Mouse (Mus musculus): ENCODE measurements around the gene Cirbp. TPM values are rescaled to one million over a fixed set of nuclear protein-coding genes. Genes with fewer than 3 reads are reported as not detected.

The Cirbp gene
- total RNA-seq, 2 experiments from 2014 or later: 18.4 to 35.4 TPM

DNA sequence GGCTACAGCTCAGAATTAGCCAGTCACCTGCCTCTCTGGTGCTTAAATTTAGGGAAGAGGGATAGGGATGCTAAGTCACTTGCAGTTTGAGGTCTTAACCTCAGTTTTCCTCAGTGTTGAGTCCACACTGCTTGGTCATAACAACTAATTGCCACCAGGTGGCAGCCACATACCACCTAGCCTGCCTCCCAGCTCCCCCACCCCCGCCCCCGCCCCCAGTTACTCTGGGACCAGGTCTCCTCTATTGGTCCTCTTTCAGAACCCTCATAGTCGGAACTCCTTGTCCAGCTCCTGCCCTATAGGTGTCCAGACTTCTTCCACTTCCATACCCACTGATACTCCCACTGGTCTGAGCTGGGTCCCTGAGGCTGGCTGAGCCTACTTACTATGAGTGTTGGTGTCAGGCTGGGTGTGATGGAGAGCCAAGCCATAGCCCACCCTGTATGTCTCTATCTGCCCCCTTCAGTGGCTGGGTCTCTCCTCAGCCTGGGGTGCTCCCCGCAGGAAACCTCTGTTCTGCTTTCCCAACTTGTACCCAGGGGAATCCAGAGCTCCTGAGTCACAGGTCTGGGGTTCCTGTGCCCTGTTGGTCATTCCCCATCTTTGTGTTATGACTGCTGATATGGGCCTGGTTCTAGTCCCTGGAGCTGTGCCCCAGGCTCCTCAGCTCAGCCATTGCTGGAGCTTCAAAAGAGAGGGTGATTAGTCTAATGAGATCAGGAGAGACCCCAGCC lies 9.9 kb downstream of the Cirbp start:
- peak; percentile 32 for ATAC-seq (replicated peaks; ENCODE audit: poor library complexity)

DNA sequence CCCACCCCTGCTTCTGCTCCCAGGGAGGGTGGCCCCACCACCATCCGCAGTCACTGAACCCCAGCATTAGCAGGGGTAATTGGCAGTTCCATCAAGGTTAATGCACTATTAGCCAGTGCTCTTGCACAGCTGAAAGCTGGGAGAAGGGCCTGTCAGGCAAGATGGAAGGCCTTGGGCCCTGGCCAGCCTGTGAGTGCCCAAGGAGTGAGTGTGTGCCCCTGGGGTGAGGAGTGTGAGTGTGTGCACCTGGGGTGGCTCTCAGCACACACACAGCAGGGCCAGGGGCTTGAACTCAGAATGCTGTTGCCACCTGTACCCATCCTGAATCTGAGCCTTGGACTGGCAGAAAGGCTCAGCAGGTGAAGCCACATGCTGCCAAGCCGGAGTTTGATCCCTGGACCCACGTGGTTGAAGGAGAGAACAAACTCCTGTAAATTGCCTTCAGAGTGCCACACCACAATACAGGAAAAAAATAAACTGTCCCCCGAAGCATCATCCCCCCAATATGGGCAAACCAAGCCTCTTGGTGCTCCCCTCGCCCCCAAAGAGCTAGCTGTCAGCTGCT lies 10.6 kb downstream of the Cirbp start:
- no peak for ATAC-seq (replicated peaks; ENCODE audit: poor library complexity)

DNA sequence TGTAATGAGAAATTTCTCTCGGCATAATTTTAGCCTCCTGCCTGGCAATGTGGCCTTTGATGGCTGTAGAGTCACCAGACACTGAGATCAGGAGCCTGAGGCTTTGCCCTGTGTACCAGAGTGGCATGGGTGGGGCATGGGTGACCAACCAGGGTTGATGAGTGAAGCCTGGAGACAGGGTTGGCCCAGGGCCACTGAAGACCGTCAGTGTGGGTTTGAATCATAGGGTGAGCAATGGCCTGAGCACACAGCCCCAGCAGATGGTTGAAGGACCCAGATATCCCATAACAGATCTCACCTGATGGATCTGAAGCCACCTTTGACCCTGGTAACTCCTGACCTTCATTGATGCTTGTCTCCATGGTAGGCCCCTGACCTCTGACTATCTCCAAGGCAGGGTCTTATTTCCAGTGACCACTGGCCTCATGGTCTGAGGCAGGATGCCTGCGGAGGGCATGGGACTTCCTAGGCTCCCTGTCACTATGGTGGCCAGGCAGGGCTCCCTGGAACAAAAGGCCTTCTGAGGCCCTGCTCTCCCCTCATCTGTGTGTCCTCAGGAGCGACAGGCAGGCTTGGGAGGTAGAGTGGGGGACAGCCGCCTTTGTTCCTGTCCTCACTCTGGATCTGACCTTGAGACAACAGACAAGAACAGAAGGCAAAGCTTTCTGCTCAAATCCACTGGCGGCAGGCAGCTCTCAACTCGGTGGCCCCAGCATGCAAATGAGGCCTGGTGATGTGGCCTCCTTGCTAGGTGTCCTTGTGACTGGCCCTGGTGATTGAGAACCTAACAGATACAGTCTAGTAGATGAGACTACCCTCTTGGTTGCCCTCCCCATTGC lies 11.9 kb downstream of the Cirbp start:
- no peak for ATAC-seq (replicated peaks; ENCODE audit: poor library complexity)

DNA sequence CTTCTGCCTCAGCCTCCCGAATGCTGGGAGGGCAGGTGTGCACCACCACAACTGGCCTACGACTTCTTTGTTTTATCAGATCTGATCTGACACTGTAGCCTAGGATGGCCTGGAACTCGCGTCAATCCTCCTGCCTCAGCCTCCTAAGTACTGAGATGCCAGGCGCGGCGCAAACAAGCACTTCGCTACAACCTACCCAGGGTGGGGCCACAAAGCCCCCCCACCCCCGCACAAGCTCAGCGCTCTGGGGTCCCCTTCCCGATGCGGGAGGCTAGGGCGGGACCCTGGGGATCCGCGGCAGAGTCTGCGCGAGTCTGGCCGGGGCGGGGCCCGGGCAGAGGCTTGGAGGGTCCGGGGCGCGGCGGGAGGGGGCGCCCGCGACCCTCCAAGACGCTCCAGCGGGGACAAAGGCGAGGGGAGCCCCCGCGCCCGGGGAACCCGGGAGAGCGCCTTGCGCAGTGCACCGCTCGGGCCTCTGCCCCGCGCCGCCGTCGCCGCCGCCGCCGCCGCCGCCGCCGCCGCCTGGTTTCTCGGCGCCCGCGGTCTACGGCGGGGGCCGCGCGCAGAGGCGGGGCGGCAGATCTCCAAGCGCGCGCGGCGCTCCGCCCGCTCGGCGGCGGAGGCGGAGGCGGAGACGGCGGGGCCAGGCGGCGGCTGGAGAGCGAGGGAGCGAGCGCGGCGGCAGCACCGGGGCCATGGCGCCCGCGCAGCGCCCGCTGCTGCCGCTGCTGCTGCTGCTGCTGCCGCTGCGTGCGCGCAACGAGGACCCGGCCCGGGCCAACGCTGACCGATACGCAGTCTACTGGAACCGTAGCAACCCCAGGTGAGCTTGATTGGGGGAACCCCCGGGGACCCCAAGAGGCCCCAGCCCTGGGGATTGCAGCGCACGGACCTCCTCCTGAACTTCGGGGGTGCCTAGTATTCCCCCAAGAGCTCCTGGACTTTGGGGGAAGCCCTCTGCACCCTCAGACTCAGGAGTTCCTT lies 13.6 kb downstream of the Cirbp start, which contains the start of gene Efna2:
Efna2 (plus strand) TSS at position 415 of the 984 bp plus-strand sequence.
- no peak for ATAC-seq (replicated peaks; ENCODE audit: poor library complexity)

DNA sequence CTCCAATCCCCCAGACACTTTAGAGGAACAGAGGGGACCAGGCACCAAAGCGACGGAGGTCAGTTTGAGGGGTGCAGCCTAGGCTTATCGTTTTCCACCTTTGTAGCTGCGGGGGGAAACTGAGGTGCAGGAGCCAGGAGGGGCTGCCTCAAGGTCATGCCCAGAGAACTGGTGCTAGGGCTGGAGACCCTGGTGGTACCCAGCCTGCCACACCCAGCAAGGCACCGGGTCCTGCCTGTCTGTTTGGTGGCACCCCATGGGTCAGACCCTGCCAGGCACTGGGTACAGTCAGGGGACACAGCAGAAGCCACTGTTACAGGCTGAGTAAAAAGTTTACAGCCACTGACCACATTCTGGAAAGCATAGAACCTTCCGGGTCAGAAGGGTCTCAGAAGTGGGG lies 14.5 kb downstream of the Cirbp start:
- no peak for ATAC-seq (replicated peaks; ENCODE audit: poor library complexity)

DNA sequence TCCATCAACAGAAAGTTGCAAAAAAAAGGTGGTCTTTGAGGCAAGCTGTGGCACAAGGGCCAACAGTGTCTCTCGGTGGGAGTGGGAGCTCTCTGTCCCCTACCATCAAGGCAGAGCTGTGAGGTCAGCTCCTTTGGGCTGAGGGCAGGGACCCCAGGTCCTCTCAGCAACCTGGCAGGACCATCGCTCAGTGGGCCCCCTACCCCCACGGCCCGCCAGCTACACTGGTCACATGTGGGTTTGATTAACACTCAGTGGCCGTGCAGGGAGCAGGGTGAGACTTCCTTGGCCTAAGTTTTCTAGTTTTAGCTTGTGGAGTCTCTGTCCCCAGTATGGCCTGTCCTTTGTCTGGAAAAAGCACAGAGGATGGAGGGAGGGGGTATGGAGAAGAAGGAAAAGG lies 15.0 kb downstream of the Cirbp start:
- no peak for ATAC-seq (replicated peaks; ENCODE audit: poor library complexity)

DNA sequence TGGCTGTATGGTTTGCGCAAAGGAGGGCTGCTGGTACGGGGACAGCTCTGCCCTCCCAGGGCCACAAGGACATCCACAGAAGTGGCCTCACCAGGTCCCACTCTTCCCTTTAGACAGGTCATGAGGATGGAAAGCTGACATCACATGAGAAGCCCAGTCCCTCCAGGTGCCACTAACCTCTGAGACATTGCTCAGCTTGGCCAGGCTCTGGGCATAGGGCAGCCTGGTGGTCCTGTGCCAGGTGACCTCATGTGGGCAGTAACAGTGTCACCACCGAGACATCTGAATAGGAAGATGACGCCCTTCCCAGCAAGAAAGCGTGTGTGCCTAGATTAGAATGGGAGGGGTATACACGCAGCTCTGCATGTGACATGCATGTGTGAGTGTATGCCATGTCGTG lies 16.8 kb downstream of the Cirbp start:
- ATAC-seq (replicated peaks; ENCODE audit: poor library complexity): no peak

DNA sequence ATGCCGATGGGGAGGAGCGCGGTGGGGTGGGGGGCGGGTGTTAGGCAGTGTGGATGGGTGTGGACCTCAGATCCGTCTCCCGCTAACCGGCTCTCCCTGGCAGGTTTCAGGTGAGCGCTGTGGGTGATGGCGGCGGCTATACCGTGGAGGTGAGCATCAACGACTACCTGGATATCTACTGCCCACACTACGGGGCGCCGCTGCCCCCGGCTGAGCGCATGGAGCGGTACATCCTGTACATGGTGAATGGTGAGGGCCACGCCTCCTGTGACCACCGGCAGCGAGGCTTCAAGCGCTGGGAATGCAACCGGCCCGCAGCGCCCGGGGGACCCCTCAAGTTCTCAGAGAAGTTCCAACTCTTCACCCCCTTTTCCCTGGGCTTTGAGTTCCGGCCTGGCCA lies 20.9 kb downstream of the Cirbp start:
- ATAC-seq (replicated peaks; ENCODE audit: poor library complexity): no peak

DNA sequence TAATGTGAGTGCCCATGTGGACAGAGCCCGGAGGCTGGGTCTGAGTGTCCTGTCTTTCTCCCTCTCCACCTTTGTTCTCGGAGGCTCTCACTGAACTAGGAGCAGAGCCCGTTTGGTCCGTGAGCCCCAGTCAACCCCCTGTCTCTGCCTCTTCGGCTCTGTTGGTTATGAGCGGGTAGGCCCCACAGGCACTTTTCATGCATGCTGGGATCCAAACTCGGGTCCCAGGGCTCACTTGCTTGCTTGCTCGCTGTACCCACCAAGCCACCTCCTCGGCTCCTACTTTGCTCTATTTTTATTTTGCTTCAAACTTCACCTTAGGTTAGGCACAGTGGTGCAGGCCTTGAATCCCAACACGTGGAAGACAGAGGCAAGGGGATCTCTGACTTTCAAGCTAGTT lies 22.0 kb downstream of the Cirbp start:
- ATAC-seq (replicated peaks; ENCODE audit: poor library complexity): no peak

DNA sequence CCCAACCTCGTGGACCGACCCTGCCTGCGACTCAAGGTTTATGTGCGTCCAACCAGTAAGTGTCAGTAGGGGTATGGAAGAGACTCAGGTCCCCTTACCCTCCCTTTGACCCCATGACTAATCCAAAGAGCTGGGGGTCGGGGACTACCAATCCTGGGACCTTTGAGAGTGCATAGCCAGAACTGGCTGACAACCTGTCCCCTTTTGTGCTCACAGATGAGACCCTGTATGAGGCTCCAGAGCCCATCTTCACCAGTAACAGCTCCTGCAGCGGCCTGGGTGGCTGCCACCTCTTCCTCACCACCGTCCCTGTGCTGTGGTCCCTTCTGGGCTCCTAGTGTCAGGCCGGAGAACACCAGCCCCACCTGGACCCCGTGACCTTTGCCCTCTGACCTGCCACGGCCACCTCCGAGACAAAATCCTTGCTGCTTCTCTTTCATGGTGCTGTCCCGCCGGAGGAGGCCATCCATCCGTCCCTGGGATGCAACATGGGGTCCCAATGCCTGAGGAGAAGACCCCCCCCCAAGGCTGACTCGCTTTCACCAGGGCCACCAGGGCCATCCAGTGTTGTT lies 22.8 kb downstream of the Cirbp start:
- no peak for ATAC-seq (replicated peaks; ENCODE audit: poor library complexity)

DNA sequence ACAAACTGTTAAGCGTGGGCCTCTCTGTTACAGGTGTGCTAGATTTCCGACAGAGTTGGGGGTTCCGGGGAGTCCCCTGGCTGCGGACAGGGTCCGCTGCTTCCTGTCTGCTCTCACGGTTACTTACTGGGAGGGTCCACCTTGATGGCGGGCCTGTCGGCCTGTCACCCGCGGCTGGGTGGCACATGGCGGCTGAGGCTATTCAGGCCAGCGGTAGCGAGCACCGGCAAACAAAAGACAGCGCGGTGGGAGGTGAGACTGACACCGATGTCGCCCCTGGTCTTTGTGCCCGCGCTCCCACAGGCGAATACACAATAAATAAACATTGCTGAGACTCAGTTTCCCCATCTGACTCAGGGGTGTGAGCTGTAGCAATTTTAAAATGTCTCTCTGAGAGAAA lies 24.2 kb downstream of the Cirbp start:
- no peak for ATAC-seq (replicated peaks; ENCODE audit: poor library complexity)

DNA sequence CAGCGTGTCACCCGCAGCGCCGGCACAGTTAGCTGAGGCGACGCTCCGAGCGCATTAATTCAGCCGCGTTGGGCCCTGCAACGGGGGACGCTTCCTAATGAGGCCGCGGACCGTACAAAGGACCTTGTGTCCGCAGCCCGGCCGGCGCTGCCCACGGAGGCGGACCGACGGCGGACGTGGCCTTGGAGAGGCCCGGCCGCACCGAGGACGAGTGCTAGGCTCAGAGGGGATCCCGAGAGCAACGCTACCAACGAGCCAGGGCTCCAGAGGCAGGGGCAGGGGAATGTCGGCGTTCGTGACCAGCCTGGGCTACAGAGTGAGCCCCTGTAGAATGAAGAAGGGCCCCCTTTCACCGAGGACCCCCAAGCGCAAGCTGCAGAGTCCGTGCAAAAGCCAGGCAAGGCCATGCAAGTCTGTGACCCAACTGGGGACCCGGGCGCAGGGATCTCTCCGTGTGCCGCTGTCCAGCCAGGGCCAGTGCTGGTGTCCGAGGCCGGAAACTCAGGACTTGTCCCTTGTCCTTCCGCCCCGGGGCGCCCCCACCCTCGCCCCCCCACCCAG lies 24.8 kb downstream of the Cirbp start:
- no peak for ATAC-seq (replicated peaks; ENCODE audit: poor library complexity)

DNA sequence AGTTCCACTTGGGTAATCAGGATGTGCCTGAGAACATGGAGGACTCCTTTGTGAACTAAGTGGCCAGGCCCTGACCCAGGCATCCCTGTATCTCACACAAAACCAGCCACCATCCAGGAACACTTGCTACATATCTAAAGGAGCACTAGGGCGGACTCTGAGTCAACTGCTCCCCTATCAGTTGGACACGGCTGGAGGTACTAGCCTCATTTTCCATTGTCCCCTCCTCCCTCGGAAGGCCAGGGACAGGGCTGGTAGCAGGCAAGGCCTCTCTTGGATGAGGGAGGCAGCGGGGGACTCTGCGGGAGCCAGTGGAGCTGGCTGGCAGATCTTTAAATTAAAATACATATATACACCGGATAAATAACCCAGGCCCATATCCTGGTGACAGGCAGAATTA lies 28.2 kb downstream of the Cirbp start:
- ATAC-seq (replicated peaks; ENCODE audit: poor library complexity): 0 out of 2 replicates have a peak, but pooled peaks have one; percentile 6

DNA sequence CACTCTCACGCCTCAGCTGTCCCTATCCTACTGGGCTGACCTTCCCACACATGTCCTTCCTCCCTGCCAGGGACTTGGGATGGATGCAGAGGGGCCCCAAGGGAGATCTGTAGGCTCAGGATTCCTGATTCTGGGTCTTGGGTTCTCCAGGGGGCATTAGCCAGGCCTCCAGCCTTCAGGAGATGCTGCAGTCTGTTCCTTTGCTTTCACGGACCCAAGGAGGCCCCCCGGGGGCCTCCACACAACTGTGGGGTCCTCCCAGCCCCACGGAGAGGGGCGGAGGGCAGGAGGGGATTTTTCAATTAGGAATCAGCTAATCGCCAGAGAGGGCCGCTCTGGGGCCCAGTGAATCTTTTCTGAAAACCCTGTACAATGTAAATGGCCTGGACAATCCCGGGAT lies 28.7 kb downstream of the Cirbp start:
- no peak for ATAC-seq (replicated peaks; ENCODE audit: poor library complexity)

DNA sequence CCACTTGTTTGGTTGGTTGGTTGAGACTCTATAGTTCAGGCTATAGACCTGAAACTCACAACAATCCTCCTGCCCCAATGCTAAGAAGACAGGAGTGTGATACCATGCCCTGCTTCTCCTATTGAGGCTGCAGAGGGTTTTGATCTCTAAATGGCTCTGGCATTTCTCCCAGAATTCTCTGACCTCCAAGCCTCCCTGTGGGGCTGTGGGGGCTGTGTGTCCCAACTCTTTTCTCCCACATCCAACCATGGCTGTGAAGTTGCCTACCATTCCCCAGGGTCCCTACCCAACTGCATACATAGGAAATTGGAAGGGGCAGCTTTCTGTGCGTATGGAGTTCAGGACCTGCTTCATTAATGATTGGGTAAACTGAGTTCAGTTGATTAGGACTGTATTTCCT lies 30.4 kb downstream of the Cirbp start:
- no peak for ATAC-seq (replicated peaks; ENCODE audit: poor library complexity)

DNA sequence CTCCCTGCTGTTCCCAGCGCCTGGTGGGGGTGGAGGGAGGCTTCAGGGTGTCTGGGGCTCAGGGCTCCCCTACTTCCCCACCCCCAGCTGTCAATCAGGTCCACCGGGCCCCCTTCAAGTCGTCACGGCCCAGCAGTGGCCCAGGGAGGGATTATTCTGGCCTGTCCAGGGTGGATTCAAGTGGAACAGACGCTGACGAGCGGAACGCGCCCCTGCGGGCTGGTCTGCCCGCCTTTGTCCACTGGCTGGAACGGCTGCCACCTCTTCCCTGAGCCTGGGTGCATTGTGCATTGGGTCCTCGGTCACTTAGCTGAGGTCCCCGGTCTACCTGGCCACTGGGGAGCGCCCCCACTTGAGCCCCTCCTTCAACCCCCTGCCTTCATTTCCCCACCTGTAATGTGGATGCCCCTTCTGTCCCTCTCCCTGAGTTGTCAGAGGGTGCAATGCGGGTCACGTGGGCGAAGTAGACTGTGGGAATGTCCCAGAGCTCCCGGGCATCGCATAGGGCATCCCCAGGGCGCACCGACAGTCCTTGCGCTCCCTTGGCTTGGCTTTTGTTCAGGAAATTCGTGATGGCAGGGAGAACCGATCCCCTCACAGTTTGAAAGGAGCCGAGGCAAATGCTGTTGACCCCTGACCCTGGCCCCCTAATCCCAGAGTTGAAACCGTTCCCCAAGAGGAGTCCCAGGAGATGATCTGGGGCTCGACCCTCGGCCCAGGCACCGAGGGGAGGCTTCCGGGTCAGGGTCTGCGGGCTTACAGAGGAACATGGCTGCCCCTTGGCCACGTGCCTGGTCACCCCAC lies 31.2 kb downstream of the Cirbp start:
- no peak for ATAC-seq (replicated peaks; ENCODE audit: poor library complexity)

DNA sequence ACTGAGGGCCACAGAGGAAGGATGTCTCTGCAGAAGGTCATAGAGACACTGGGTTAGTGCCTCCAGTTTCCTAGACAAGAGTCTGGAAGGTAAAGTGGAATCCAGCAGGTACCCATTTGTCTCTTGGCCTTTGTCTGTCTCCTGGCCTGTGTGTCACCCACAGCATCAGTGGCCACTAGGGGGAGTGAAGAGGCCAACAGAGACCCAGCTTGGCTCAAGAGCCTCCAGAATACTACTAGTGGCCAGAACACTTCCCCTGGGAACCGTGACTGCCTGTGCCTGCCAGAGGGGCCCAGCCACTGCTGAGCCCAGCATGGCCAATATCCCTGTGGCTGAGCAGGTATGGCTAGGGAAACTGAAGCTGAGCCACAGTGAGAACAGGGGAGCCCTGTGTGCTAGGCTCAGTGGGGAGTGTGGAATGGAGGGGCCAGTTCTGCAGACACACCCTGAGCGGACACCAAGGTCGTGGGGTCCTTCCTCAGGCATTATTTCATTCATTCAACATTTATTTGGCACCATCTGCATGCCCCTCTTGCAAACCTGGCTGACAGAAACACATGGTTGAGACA lies 33.7 kb downstream of the Cirbp start:
- ATAC-seq (replicated peaks; ENCODE audit: poor library complexity): peak; percentile 99

DNA sequence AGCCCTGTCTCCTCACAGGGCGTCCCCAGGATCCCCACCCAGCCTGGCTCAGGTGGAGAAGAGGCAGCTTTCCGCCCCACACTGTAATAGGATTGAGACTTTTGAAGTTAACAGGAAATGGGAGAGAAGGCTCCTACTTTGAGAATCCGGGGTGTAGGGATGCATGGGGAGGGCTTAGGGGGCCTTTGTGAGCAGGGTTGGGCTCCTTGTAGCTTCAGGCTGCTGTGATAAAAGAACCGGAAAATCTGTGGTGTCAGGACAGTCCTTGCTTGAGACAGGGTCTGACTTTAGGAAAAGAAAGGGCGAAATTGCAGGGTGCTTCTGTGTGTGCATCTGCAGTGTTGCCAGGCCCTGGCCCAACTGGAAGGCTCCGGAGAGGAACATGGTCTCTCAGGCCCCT lies 34.7 kb downstream of the Cirbp start:
- no peak for ATAC-seq (replicated peaks; ENCODE audit: poor library complexity)

DNA sequence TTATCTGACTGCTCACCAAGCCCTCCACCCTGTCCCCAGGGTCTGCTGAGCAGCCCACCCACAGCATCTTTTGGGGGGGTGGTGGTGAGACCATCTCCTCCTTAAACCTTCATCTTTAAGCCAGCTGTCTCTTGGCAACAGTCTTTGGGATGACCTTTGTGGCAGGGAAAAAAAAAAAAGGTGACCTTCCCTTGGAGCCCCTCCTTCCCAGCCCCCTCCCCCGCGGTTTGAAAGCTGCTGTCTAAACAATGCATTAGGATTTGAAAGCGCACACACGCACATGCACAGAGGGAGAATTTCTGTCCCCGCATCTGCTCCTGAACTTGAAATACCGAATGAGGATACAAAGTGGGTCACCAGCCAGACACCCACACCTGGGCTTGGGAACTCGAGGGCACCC lies 38.3 kb downstream of the Cirbp start:
- ATAC-seq (replicated peaks; ENCODE audit: poor library complexity): no peak
